In genomic region chr2:104603431-104603830, GRCm38 (mm10) we compare ENCODE assay signal across 25 mouse cellular contexts.
"Had no signal": no experiment of that assay in that cellular context is flagged by ENCODE, and none has a peak within 500 bp of the region (broad histone marks: within the 10 kb centered on the region; RNA-seq: fewer than 3 reads in every experiment).

No protein-coding gene starts in this region.

- H3K4me3 ChIP-seq: heart, embryonic 10.5 days; heart, embryonic 13.5 days; heart, embryonic 15.5 days; hindbrain, embryonic 13.5 days; hindbrain, embryonic 15.5 days; kidney, embryonic 15.5 days; layer of hippocampus, adult 2 months; left cerebral cortex, adult 2 months; limb, embryonic 10.5 days; limb, embryonic 12.5 days had no signal

- H3K4me2 ChIP-seq: heart, embryonic 13.5 days; heart, embryonic 15.5 days; hindbrain, embryonic 13.5 days; hindbrain, embryonic 15.5 days; kidney, embryonic 15.5 days; limb, embryonic 12.5 days; liver, embryonic 11.5 days had no signal

- H3K9ac ChIP-seq: heart, embryonic 13.5 days; heart, embryonic 15.5 days; hindbrain, embryonic 13.5 days; hindbrain, embryonic 15.5 days; kidney, embryonic 15.5 days; limb, embryonic 12.5 days; liver, embryonic 14.5 days had no signal

- H3K27ac ChIP-seq: heart, embryonic 10.5 days; heart, embryonic 13.5 days; heart, embryonic 15.5 days; hindbrain, embryonic 13.5 days; hindbrain, embryonic 15.5 days; hindbrain, postnatal 0 days; kidney, embryonic 15.5 days; kidney, postnatal 0 days; layer of hippocampus, adult 2 months; left cerebral cortex, adult 2 months; limb, embryonic 10.5 days; limb, embryonic 12.5 days; liver, embryonic 14.5 days had no signal

- H3K4me1 ChIP-seq: hindbrain, embryonic 13.5 days; hindbrain, embryonic 15.5 days; kidney, embryonic 15.5 days; limb, embryonic 10.5 days; limb, embryonic 12.5 days had no signal

- H3K36me3 ChIP-seq: heart, embryonic 15.5 days had no signal

- H3K9me3 ChIP-seq: heart, embryonic 10.5 days; heart, embryonic 13.5 days; heart, embryonic 15.5 days; hindbrain, embryonic 13.5 days; hindbrain, embryonic 15.5 days; kidney, embryonic 15.5 days; limb, embryonic 10.5 days; limb, embryonic 12.5 days had no signal

- ATAC-seq: hindbrain, postnatal 0 days; intestine, embryonic 16.5 days had no signal

- H3K27me3 ChIP-seq: heart, embryonic 13.5 days; heart, embryonic 15.5 days; hindbrain, embryonic 13.5 days; hindbrain, embryonic 15.5 days; kidney, embryonic 15.5 days; limb, embryonic 12.5 days had no signal

- DNase-seq: gastrocnemius, postnatal 14 days; gastrocnemius, postnatal 36 days; heart, adult 11 months; heart, postnatal 14 days; heart, postnatal 36 days; kidney, adult 11 months; kidney, adult 2 months; kidney, adult 9 months; kidney, postnatal 25 days; kidney, postnatal 4 days had no signal
